Mouse (Mus musculus) frontal cortex, postnatal 10 days (tissue): ENCODE data around the gene Zfand2b.

Experiments used
- DNase-seq, 2 experiments: peaks; one replicate each; pipeline ENCODE4 v3.0.0; 2022; ENCODE audit warnings: low spot score in 2 of 2, mixed read lengths in 1 of 2

Gene Zfand2b

GRCm38 (mm10) chr1:75168472-75169464, at the start of gene Zfand2b:
Zfand2b (plus strand) TSS chr1:75168646.
- DNase-seq = peak; percentile 89 to 94

DNA sequence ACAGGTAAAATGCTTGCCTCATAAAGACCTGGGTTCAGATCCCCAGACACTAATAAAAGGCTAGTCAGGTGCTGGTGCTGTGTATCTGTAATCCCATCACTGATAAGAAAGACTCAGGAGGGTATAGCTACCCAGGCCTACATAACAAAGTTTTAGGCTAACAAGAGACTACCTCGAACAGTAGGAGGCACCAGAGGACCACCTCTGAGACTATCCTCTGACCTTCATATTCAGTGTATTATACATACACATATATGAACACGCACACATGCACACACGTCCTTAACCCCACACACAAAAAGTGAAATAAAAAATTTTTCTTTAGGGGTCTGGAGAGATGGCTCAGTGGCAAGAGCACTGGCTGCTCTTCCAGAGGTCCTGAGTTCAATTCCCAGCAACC, 46.2 kb upstream of the Zfand2b start:
- DNase-seq = no peak

GRCm38 (mm10) chr1:75124346-75125321, 43.8 kb upstream of the Zfand2b start, which contains the start of gene Nhej1:
Nhej1 (minus strand) TSS chr1:75125200.
- DNase-seq = peak; percentile 85 to 88

DNA sequence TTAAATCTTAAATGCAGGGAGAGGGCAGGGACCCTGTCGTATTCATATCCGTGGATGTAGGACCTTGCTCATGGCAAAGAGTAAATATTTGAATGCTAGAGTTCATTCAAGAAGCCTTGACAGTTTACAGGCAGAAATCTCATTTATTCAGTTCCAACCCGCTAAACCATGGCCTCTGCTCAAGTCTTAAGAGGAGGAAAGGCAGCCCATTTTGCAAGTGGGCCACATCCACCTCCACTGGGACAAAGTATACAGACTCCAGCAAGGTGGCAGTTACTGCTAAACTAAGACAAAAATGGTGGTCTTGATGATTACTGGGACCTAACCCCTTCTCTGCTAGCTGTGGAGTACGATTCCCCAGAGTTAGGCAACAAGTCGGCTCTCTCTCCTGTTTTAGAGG, 43.0 kb upstream of the Zfand2b start:
- no peak for DNase-seq

GRCm38 (mm10) chr1:75128641-75129040, 39.8 kb upstream of the Zfand2b start:
- DNase-seq = no peak

DNA sequence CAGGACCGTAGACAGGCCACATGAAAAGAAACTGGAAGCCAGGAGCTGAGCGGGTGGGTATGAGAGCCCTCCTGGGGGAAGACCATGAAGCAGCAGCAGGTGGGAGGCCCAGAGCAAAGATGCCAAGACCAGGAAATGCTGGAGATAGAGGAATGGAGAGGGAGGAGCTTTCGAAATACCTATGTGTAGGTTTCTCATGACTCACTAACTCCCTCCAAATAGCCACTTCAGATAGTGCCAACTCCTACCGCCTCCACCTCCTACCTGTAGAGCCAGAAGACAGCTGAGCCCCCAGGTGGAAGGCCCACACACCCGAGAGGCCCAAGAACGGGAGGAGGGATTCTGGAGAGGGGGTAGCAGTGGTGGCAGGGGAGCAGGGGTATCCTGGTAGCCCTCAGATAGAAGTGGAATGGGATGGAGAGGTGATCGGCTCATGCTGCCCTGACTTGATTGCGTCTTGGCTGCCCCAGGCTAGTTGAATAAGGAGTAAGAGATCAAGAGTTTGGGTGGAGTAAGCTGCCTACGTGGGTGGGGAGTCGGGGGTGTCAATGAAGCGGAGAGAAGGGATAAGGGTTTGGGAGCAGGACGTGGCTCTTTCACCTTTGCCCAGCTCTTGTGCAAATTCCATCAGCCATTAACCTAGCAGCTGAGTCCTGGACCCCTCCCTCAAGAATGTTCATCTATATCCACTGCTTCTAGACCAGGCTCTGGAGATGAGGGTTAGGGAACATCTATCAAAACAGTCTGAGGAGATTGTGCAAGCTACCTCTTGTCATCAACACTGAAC, 34.8 kb upstream of the Zfand2b start, which contains the start of gene Slc23a3:
Slc23a3 (minus strand) TSS at position 470 of the 787 bp plus-strand sequence.
- no peak for DNase-seq

DNA sequence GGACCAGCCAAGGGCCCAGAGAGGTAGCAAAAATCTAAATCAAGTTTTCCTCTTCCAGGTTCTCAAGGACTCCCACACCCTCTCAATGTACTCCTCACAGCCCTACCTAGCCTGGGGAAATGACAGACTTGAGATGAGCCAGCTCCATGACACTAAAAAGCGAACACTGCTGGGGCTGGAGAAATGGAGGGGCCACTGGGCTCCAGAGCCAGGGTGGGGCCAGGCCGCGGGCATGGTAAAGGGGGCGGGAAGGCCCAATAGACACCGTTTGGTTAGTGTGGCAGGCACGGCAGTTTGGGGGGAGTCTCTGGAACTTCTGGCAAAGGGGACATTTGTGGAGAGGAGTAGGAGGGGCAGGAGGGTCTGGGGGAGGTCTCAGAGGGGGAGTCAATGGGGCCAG, 32.2 kb upstream of the Zfand2b start:
- DNase-seq = no peak

DNA sequence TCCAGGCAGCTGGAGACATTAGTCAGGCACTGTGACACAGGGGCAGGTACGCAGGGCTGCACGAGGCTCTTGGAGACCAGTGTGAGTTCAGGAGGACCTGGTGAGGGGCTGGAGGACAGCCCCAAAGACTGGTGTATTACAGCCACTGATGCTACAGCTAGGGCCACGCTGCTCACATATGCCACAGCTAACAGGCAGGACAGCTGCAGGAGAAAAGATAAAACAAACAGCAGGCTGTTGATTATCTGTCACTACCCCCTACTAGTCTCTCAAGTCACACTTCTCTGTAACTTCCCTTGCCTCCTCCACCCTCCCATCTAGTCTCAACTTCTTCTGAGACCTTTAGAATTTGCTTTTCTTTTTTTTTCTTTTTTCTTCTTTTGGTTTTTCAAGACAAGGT, 31.7 kb upstream of the Zfand2b start:
- no peak for DNase-seq

- DNase-seq = no peak
Observed at GRCm38 (mm10) chr1:75138448-75138847, 30.0 kb upstream of the Zfand2b start.

- no peak for DNase-seq
Observed at GRCm38 (mm10) chr1:75140601-75141190, 27.8 kb upstream of the Zfand2b start.

GRCm38 (mm10) chr1:75141486-75142190, 26.8 kb upstream of the Zfand2b start:
- peak in 1 of 2 experiments; percentile 54 for DNase-seq

GRCm38 (mm10) chr1:75142301-75143261, 25.9 kb upstream of the Zfand2b start, which contains the start of the genes Cnppd1 and Retreg2:
Cnppd1 (minus strand) TSS chr1:75142711.
Retreg2 (plus strand) TSS chr1:75142778.
- DNase-seq = peak; percentile 91 to 95

GRCm38 (mm10) chr1:75145589-75145988, 22.9 kb upstream of the Zfand2b start:
- no peak for DNase-seq

DNA sequence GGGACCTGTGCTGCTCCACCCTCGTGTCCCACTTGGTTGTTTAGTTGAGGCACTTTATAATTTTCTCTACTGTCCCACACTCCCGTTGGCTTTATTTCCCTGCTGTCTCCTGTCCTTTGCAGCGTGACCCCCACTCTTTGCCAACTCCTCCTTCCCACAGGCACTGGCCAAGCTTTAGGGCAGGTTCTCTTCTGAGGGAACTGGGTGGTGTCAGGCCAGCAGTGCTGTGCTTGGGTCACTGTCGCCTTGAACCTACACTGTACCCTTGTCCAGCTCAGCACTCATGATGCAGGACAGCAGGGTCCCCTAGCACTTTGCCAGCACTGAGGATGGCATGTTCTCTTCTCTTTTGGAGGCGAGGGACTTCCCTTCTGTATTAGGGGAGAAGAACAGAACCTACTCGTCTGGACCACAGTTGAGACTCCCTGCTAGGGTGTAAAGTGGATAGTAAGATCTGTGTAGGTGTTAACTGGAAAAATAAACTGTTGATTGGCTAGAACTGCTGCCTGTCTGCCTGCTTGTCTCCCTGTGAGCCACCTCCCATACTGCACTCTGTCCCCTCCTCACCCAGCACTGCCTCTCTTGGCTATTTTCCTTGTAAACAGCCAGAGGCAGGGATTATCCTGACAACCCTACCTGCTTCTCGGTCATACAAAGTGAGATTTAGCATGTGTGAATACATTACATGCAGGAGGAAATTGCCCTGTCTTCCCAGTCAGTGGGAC, 20.9 kb upstream of the Zfand2b start:
- DNase-seq = no peak

DNA sequence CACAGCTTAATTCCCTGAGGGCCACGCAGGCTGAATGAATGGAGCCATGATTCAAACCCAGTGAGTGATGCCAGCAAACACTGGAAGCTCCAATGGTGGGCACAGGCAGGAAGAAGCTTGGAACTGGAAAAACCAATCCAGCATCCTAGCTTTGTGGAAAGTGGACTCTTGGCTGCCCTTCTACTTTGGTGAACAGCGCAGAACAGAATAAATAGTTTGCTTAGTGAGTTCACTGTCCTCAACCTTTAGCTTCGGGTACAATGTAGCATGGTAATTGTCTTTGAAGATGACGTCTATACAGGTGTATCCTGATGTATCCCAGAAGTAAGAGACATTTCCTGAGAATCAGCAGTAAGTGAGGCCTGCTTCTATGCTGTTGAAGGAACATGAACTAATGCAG, 19.7 kb upstream of the Zfand2b start:
- DNase-seq = no peak

- no peak for DNase-seq
Observed at GRCm38 (mm10) chr1:75155837-75156236, 12.6 kb upstream of the Zfand2b start.

- DNase-seq = no peak
Observed at GRCm38 (mm10) chr1:75158990-75159389, 9.5 kb upstream of the Zfand2b start.
